Mouse (Mus musculus): ENCODE data around the gene Med13l.

- TF ChIP-seq GATA1 (IDR thresholded peaks at IDR 0.05; ENCODE audit: borderline replicate concordance, low read length) (no peak), FLI1 (IDR thresholded peaks at IDR 0.05; ENCODE audit: low read length) (no peak)
These were observed 86.4 kb downstream of the Med13l start for GRCm38 (mm10) chr5:118646897-118647296.
